Mouse (Mus musculus) midbrain, postnatal 0 days (tissue): ENCODE data around the gene Gsdma. TPM values are rescaled to one million over a fixed set of nuclear protein-coding genes. Genes with fewer than 3 reads are reported as not detected.
"Not testable (repeated sequence)": the region's sequence is repeated elsewhere in the genome, so short reads cannot be mapped to it uniquely, and the experiment has no call there.

Experiments
- ATAC-seq: fragments of 200-750 bp; cut with Nextera tagmentation; 2 replicates; pipeline ENCODE4 v1.8.0; 2017; ENCODE audit warnings: moderate number of reproducible peaks, mild to moderate bottlenecking, moderate TSS enrichment, moderate library complexity; ENCODE audit not compliant: low FRiP score
- DNase-seq: peaks from one replicate; pipeline ENCODE4 v3.0.0-alpha.2; 2015; ENCODE audit warnings: low spot score
- H3K27ac ChIP-seq: fragments of 300-500 bp; sonication (generic); 2 replicates; pipeline ENCODE4 v1.5.1; 2014; ENCODE audit warnings: low read depth, mild to moderate bottlenecking, low read length, mixed read lengths
- H3K27me3 ChIP-seq: fragments of 300-500 bp; sonication (generic); 2 replicates; pipeline ENCODE4 v1.6.1; 2014; ENCODE audit warnings: low read length, control low read depth, mixed read lengths; ENCODE audit not compliant: insufficient read depth
- H3K36me3 ChIP-seq: fragments of 300-500 bp; sonication (generic); 2 replicates; pipeline ENCODE4 v1.6.1; 2014; ENCODE audit warnings: low read length, control low read depth, mixed read lengths; ENCODE audit not compliant: insufficient read depth
- H3K4me1 ChIP-seq: fragments of 300-500 bp; sonication (generic); 2 replicates; pipeline ENCODE4 v1.6.1; 2014; ENCODE audit warnings: mild to moderate bottlenecking, control low read depth, antibody characterized with exemption, low read length, mixed read lengths; ENCODE audit not compliant: insufficient read depth
- H3K4me2 ChIP-seq: fragments of 300-500 bp; sonication (generic); 2 replicates; pipeline ENCODE4 v1.6.1; 2014; ENCODE audit warnings: low read depth, mild to moderate bottlenecking, low read length, mixed read lengths; ENCODE audit not compliant: poor library complexity, severe bottlenecking
- H3K4me3 ChIP-seq: fragments of 300-500 bp; sonication (generic); 2 replicates; pipeline ENCODE4 v1.5.1; 2014; ENCODE audit warnings: low read depth, mild to moderate bottlenecking, low read length, moderate library complexity
- H3K9ac ChIP-seq: fragments of 300-500 bp; sonication (generic); replicated peaks from 2 replicates; pipeline ENCODE4 v1.6.1; 2014; ENCODE audit warnings: mild to moderate bottlenecking, low read length, moderate library complexity, mixed read lengths; ENCODE audit not compliant: poor library complexity, severe bottlenecking
- H3K9me3 ChIP-seq: fragments of 300-500 bp; sonication (generic); 2 replicates; pipeline ENCODE4 v1.6.1; 2016; ENCODE audit warnings: low read length, control low read depth
- CTCF ChIP-seq: IDR thresholded peaks from 2 replicates; pipeline ENCODE4 v1.5.1; 2016; ENCODE audit warnings: antibody characterized with exemption, mild to moderate bottlenecking
- WGBS: fragments of 180-500 bp; shearing (Covaris S2); extraction: QIAGEN DNeasy Blood & Tissue Kit; methylation state at CpG from one replicate; pipeline ENCODE4 v1.1.7; 2014; 5-methylcytosine and 5-hydroxymethylcytosine counted together
- polyA plus RNA-seq: library from polyadenylated mRNA; unstranded; fragments of >200 nt; fragmentation: Nextera tagmentation; extraction: Ambion mirVana; gene quantifications from 2 replicates; pipeline ENCODE4 v1.2.1, GENCODE M21; 2015
- total RNA-seq: library from RNA; depleted of rRNA; stranded (reverse); fragments of >200 nt; gene quantifications from 2 replicates; pipeline ENCODE4 v1.2.3, GENCODE M21; 2014

The Gsdma gene
- total and polyA plus RNA-seq, 2 experiments from 2014 or later, result 0.05 TPM; not detected in 1

- Histone ChIP-seq H3K4me1 (no peaks in the 10 kb centered on the region), H3K4me2 (no peak within 1 kb of the TSS), H3K27me3 (no peaks in the 10 kb centered on the region), H3K36me3 (no peaks in the 10 kb centered on the region), H3K27ac (no peak within 1 kb of the TSS), H3K9me3 (no peaks in the 10 kb centered on the region), H3K9ac (no peak within 1 kb of the TSS), H3K4me3 (no peak within 1 kb of the TSS)
- ATAC-seq (no peak), DNase-seq (no peak)
- no peak for TF ChIP-seq CTCF
- WGBS, result 54% methylated on average over 2 of the region's 2 CpGs
Measured at GRCm38 (mm10) chr11:98646459-98646858, 17.7 kb upstream of the Gsdma start, which contains the start of gene Gsdma2. TSS of gene Gsdma2 (plus strand) at chr11:98646759.

- H3K4me2 ChIP-seq, H3K4me3 ChIP-seq, ATAC-seq, H3K27ac ChIP-seq, H3K36me3 ChIP-seq, H3K27me3 ChIP-seq, H3K4me1 ChIP-seq, H3K9ac ChIP-seq, H3K9me3 ChIP-seq: not testable (repeated sequence)
- TF ChIP-seq CTCF, result peak; percentile 60
- 16% methylated on average over 7 of the region's 7 CpGs for WGBS
- DNase-seq, result peak; percentile 63
Measured at GRCm38 (mm10) chr11:98655076-98655475, 9.1 kb upstream of the Gsdma start.

GRCm38 (mm10) chr11:98660517-98660916 is 3.6 kb upstream of the Gsdma start:
- WGBS, result 9% methylated on average over 6 of the region's 6 CpGs
- Histone ChIP-seq H3K27me3 (no peaks in the 10 kb centered on the region), H3K4me1 (no peaks in the 10 kb centered on the region), H3K4me3 (no peak overlapping the region), H3K27ac (no peak overlapping the region; the same call in 1 of the 2 replicates), H3K9ac (no peak overlapping the region), H3K4me2 (no peak overlapping the region), H3K9me3 (no peaks in the 10 kb centered on the region), H3K36me3 (no peaks in the 10 kb centered on the region)
- peak; percentile 84 for DNase-seq
- ATAC-seq, result no peak
- TF ChIP-seq CTCF, result peak; percentile 90

GRCm38 (mm10) chr11:98668984-98669383 is 4.8 kb downstream of the Gsdma start:
- Histone ChIP-seq H3K36me3 (no peaks in the 10 kb centered on the region), H3K27ac (no peak overlapping the region), H3K9ac (no peak overlapping the region), H3K9me3 (no peaks in the 10 kb centered on the region), H3K4me1 (no peaks in the 10 kb centered on the region), H3K4me3 (no peak overlapping the region), H3K4me2 (no peak overlapping the region), H3K27me3 (0 out of 2 replicates have a peak, but pooled peaks cover 4% of the 10 kb centered on the region)
- no peak for DNase-seq
- no peak for ATAC-seq
- WGBS, result 57% methylated on average over 2 of the region's 2 CpGs
- TF ChIP-seq CTCF, result no peak

DNA sequence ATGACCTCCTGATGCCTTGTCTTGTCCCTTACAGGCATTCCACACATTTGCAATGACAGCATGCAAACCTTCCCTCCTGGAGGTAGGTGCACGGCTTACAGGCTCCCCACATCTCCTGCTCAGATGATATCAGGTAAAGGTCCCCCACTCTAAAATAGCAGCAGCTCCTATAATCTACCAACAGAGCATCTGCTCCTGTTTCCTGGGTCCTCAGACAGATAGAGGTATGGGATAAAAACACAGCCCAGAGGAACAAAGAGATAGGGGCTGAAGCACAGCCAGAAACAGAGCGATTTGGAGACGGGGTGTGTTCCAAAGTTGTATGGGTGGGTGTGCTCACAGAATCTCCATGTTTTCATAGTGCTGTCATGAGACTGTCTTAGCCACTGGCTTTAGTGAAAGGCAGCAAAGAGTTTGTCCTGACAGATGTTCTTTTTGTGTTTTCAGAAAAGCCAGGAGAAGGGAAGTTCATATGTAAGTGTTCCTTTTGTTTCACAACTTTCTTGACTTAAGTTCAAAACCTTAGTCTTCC is 7.2 kb downstream of the Gsdma start:
- Histone ChIP-seq H3K27ac (no peak overlapping the region), H3K4me2 (no peak overlapping the region), H3K9ac (no peak overlapping the region), H3K4me3 (no peak overlapping the region), H3K9me3 (no peaks in the 10 kb centered on the region), H3K36me3 (no peaks in the 10 kb centered on the region), H3K4me1 (no peaks in the 10 kb centered on the region), H3K27me3 (0 out of 2 replicates have a peak, but pooled peaks cover 4% of the 10 kb centered on the region)
- no peak for TF ChIP-seq CTCF
- DNase-seq (no peak), ATAC-seq (no peak)
- 79% methylated on average over 3 of the region's 3 CpGs for WGBS

DNA sequence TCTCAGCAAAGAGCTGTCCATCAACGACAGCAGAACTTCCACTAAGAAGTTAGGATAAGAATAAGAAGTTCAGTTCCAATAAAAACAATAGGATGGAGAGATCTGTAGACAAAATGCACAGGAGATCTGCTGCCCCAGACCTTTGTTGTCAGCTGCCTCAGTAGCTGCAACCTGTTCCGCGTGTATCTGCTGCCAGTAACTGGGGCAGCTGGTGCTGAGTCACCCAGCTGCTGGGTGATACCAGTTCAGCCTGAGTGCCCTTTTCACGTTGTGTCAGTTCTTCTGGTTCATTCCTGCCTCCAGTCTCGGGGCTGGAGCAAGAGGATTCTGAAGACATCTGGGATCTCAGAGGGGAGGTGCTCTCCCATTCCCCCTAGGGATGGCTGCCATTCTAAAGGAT is 7.7 kb downstream of the Gsdma start:
- no peaks in the 10 kb centered on the region for H3K4me1 ChIP-seq
- no peak overlapping the region for H3K4me3 ChIP-seq
- H3K9me3 ChIP-seq, result no peaks in the 10 kb centered on the region
- no peak overlapping the region for H3K4me2 ChIP-seq
- no peak overlapping the region for H3K27ac ChIP-seq
- DNase-seq, result no peak
- no peak for ATAC-seq
- 64% methylated on average over 5 of the region's 5 CpGs for WGBS
- no peak overlapping the region for H3K9ac ChIP-seq
- no peak for TF ChIP-seq CTCF
- H3K27me3 ChIP-seq, result 0 out of 2 replicates have a peak, but pooled peaks cover 4% of the 10 kb centered on the region
- H3K36me3 ChIP-seq, result no peaks in the 10 kb centered on the region
